Mouse (Mus musculus) CH12.LX (cell line): ENCODE results near the gene Zbtb1. TPM values are rescaled to one million over a fixed set of nuclear protein-coding genes. Genes with fewer than 3 reads are reported as not detected.

Experiments
- DNase-seq: peaks from one replicate; pipeline ENCODE4 v3.0.0-alpha.2; 2013; ENCODE audit errors: extremely low read depth
- H3K27ac ChIP-seq: 2 replicates; pipeline ENCODE4 v1.5.1; 2012; ENCODE audit warnings: low read depth, mild to moderate bottlenecking, control low read depth, moderate library complexity; ENCODE audit not compliant: insufficient read depth
- H3K27me3 ChIP-seq: replicated peaks from 2 replicates; pipeline ENCODE3; 2012; ENCODE audit warnings: inconsistent platforms
- H3K36me3 ChIP-seq, 2 experiments: replicated peaks in 1 of 2; 2 replicates each; pipeline versions ENCODE3 to v1.6.1; 2012; ENCODE audit warnings: inconsistent platforms in 1 of 2, low read length in 1 of 2, mild to moderate bottlenecking in 1 of 2, mixed read lengths in 1 of 2, moderate library complexity in 1 of 2; ENCODE audit not compliant: control insufficient read depth in 1 of 2, insufficient read depth in 1 of 2
- H3K4me1 ChIP-seq, 2 experiments: 2 replicates each; pipeline ENCODE4 v1.6.1; 2012; ENCODE audit warnings: inconsistent platforms in 1 of 2, moderate library complexity in 1 of 2; ENCODE audit not compliant: insufficient read depth in 2 of 2, control insufficient read depth in 1 of 2
- H3K4me2 ChIP-seq: 2 replicates; pipeline ENCODE4 v1.6.1; 2012; ENCODE audit warnings: low read depth, mild to moderate bottlenecking, control low read depth; ENCODE audit not compliant: poor library complexity, insufficient read depth, severe bottlenecking
- H3K4me3 ChIP-seq, 3 experiments: fragments of 150-350 bp in 1 of 3; sonication (generic) in 1 of 3; replicated peaks in 1 of 3; 2 replicates each; pipeline versions ENCODE3 to v1.5.1; 2011 to 2012; ENCODE audit warnings: low read depth in 2 of 3, low read length in 2 of 3, mild to moderate bottlenecking in 2 of 3, moderate library complexity in 2 of 3, control low read depth in 1 of 3, improper control_type of control experiment in 1 of 3, inconsistent platforms in 1 of 3, mixed read lengths in 1 of 3; ENCODE audit not compliant: poor library complexity in 1 of 3
- H3K79me2 ChIP-seq: replicated peaks from 2 replicates; pipeline ENCODE4 v1.6.1; 2012; ENCODE audit warnings: mild to moderate bottlenecking, moderate library complexity; ENCODE audit not compliant: control insufficient read depth, poor library complexity, insufficient read depth, severe bottlenecking; ENCODE audit errors: extremely low read depth
- H3K9ac ChIP-seq: 2 replicates; pipeline ENCODE4 v1.6.1; 2012; ENCODE audit warnings: low read depth, mild to moderate bottlenecking, control low read depth, moderate library complexity; ENCODE audit not compliant: insufficient read depth
- H3K9me3 ChIP-seq: replicated peaks from 2 replicates; pipeline ENCODE3; 2012; ENCODE audit warnings: low read length, inconsistent platforms, mixed read lengths
- CTCF ChIP-seq, 2 experiments: IDR thresholded peaks in 1 of 2; conservative IDR thresholded peaks in 1 of 2; 2 replicates each; pipeline ENCODE4 v1.5.1; 2011 to 2012; ENCODE audit warnings: low read depth in 2 of 2, low read length in 2 of 2, improper control_type of control experiment in 1 of 2, inconsistent platforms in 1 of 2, mild to moderate bottlenecking in 1 of 2, moderate library complexity in 1 of 2
- E2F4 ChIP-seq: IDR thresholded peaks from 2 replicates; pipeline ENCODE4 v1.6.1; 2011; ENCODE audit warnings: low read depth, low read length, improper control_type of control experiment; ENCODE audit not compliant: insufficient replicate concordance
- EP300 ChIP-seq: IDR thresholded peaks from 2 replicates; pipeline ENCODE4 v1.6.1; 2011; ENCODE audit warnings: low read length, improper control_type of control experiment
- ETS1 ChIP-seq: conservative IDR thresholded peaks from 2 replicates; pipeline ENCODE4 v1.6.1; 2012; ENCODE audit warnings: low read depth, mild to moderate bottlenecking, inconsistent platforms, low read length, improper control_type of control experiment, moderate library complexity
- JUND ChIP-seq: conservative IDR thresholded peaks from 2 replicates; pipeline ENCODE4 v1.6.1; 2011; ENCODE audit warnings: low read depth, low read length, improper control_type of control experiment
- KAT2A ChIP-seq: IDR thresholded peaks from 2 replicates; pipeline ENCODE4 v1.6.1; 2012; ENCODE audit warnings: low read length, improper control_type of control experiment, inconsistent platforms; ENCODE audit not compliant: insufficient replicate concordance
- MAZ ChIP-seq: IDR thresholded peaks from 2 replicates; pipeline ENCODE4 v1.6.1; 2012; ENCODE audit warnings: low read depth, mild to moderate bottlenecking, inconsistent platforms, low read length, improper control_type of control experiment, moderate library complexity
- MEF2A ChIP-seq: IDR thresholded peaks from 2 replicates; pipeline ENCODE4 v1.6.1; 2014; ENCODE audit warnings: low read depth, mild to moderate bottlenecking, inconsistent platforms, low read length, improper control_type of control experiment, borderline replicate concordance
- MXI1 ChIP-seq: IDR thresholded peaks from 2 replicates; pipeline ENCODE4 v1.6.1; 2011; ENCODE audit warnings: mild to moderate bottlenecking, low read depth, low read length, improper control_type of control experiment
- RAD21 ChIP-seq: IDR thresholded peaks from 2 replicates; pipeline ENCODE4 v1.6.1; 2011; ENCODE audit warnings: low read depth, mild to moderate bottlenecking, low read length, improper control_type of control experiment, moderate library complexity
- SIN3A ChIP-seq: IDR thresholded peaks from 2 replicates; pipeline ENCODE4 v1.6.1; 2012; ENCODE audit warnings: low read length, improper control_type of control experiment, inconsistent platforms
- SMC3 ChIP-seq: IDR thresholded peaks from 2 replicates; pipeline ENCODE4 v1.6.1; 2011; ENCODE audit warnings: low read depth, low read length, improper control_type of control experiment
- TCF12 ChIP-seq: IDR thresholded peaks from 2 replicates; pipeline ENCODE4 v1.6.1; 2014; ENCODE audit warnings: low read depth, mild to moderate bottlenecking, inconsistent platforms, low read length, improper control_type of control experiment
- dilution Hi-C: fragments of 300-500 bp; cut with MboI; formaldehyde crosslinking; loops from 2 replicates; pipeline ENCODE4 v1.14.3; 2020; ENCODE audit warnings: low sequenced_read_pairs; ENCODE audit not compliant: extremely low pct_unique_long_range_greater_than_20kb, extremely low pct_ligation_motif_present
- in situ Hi-C: fragments of 300-500 bp; cut with MboI; formaldehyde crosslinking; loops from 3 replicates; pipeline ENCODE4 v1.14.3; 2019; ENCODE audit warnings: low sequenced_read_pairs, low pct_ligation_motif_present, low pct_unique_long_range_greater_than_20kb, mixed read lengths
- polyA plus RNA-seq: library from polyadenylated mRNA; unstranded; fragments of >175 nt; gene quantifications from 2 replicates; pipeline ENCODE4 v1.2.1, GENCODE M21; 2012; ENCODE audit warnings: low read depth; ENCODE audit not compliant: insufficient read length
- total RNA-seq, 2 experiments: library from RNA; depleted of rRNA; stranded (reverse); fragments of 300-350 nt in 1 of 2; fragments of >200 nt in 1 of 2; gene quantifications; 2 replicates each; pipeline ENCODE4 v1.2.3; 2012 to 2014

The Zbtb1 gene
- total and polyA plus RNA-seq, 3 experiments, result 6.4 to 22.0 (median 17.1) TPM

GRCm38 (mm10) chr12:76341080-76341479 is 29.0 kb upstream of the Zbtb1 start:
- Histone ChIP-seq H3K9me3 (no peaks in the 10 kb centered on the region), H3K9ac (no peak overlapping the region), H3K4me2 (no peak overlapping the region; the same call in 1 of the 2 replicates), H3K36me3 (peaks cover 4 to 30% of the 10 kb centered on the region in 2 experiments)
- in situ Hi-C loops (loop anchor here (25.0 kb wide), 1 partner anchor 329 kb away; no protein-coding TSS in a partner anchor), dilution Hi-C loops (no loop called here)
- TF ChIP-seq SIN3A (no peak), RAD21 (peak; percentile 92), MXI1 (no peak), SMC3 (peak; percentile 69), CTCF (conservative IDR thresholded peaks at IDR 0.05 in 1 of 2, IDR thresholded peaks at IDR 0.05 in 1 of 2; ENCODE audit: low read depth in 2 of 2, low read length in 2 of 2) (peak; percentile 54 to 90)
- TF ChIP-seq, all 38 proteins: peak for 3
- Histone ChIP-seq H3K27me3 (no peaks in the 10 kb centered on the region), H3K27ac (no peak overlapping the region), H3K79me2 (no peaks in the 10 kb centered on the region), H3K4me1 (peaks cover 0 to 15% of the 10 kb centered on the region in 2 experiments; a peak in 2 of 4 replicates), H3K4me3 (no peak overlapping the region)
- peak; percentile 64 for DNase-seq

GRCm38 (mm10) chr12:76345759-76346455 is 24.2 kb upstream of the Zbtb1 start:
- DNase-seq, result peak; percentile 41
- TF ChIP-seq JUND, result no peak
- no peak for TF ChIP-seq KAT2A
- TF ChIP-seq MAZ, result 0 out of 2 replicates have a peak, but pooled peaks have one; percentile 32
- TF ChIP-seq CTCF (conservative IDR thresholded peaks at IDR 0.05 in 1 of 2, IDR thresholded peaks at IDR 0.05 in 1 of 2; ENCODE audit: low read depth in 2 of 2, low read length in 2 of 2), result peak in 1 of 2 experiments; percentile 71; a peak in 2 of 4 replicates
- TF ChIP-seq TCF12, result peak; percentile 38; the same call in 1 of the 2 replicates
- TF ChIP-seq SMC3, result peak; percentile 75
- TF ChIP-seq RAD21, result peak; percentile 67
- TF ChIP-seq, all 38 proteins: peak for 5

GRCm38 (mm10) chr12:76349680-76350220 is 20.3 kb upstream of the Zbtb1 start:
- no peaks in the 10 kb centered on the region for H3K27me3 ChIP-seq
- in situ Hi-C loops (loop anchor here (25.0 kb wide), 1 partner anchor 337 kb away; no protein-coding TSS in a partner anchor), dilution Hi-C loops (no loop called here)
- H3K9me3 ChIP-seq, result no peaks in the 10 kb centered on the region
- H3K27ac ChIP-seq, result 0 out of 2 replicates have a peak overlapping the region, but pooled peaks have one; percentile 35
- H3K79me2 ChIP-seq, result peaks cover 2% of the 10 kb centered on the region; the same call in 1 of the 2 replicates
- H3K4me1 ChIP-seq, result peaks cover 0 to 19% of the 10 kb centered on the region in 2 experiments; a peak in 2 of 4 replicates
- no peak overlapping the region for H3K4me2 ChIP-seq
- H3K36me3 ChIP-seq, result peaks cover 38 to 63% of the 10 kb centered on the region in 2 experiments
- H3K4me3 ChIP-seq, result no peak overlapping the region
- no peak overlapping the region for H3K9ac ChIP-seq
- TF ChIP-seq TCF12 (peak; percentile 59; the same call in 1 of the 2 replicates), MEF2A (no peak), MXI1 (no peak), ETS1 (peak; percentile 58), E2F4 (no peak), EP300 (0 out of 2 replicates have a peak, but pooled peaks have one; percentile 40), SIN3A (peak; percentile 68)
- DNase-seq, result no peak

More at GRCm38 (mm10) chr12:76345759-76346455, 24.2 kb upstream of the Zbtb1 start:
- dilution Hi-C loops, result no loop called here
- peak overlapping the region; percentile 55 for H3K4me2 ChIP-seq
- H3K36me3 ChIP-seq, result peaks cover 23 to 60% of the 10 kb centered on the region in 2 experiments
- H3K27me3 ChIP-seq, result no peaks in the 10 kb centered on the region
- H3K79me2 ChIP-seq, result no peaks in the 10 kb centered on the region; the same call in 1 of the 2 replicates
- H3K9ac ChIP-seq, result no peak overlapping the region
- no peak overlapping the region for H3K4me3 ChIP-seq
- no peak overlapping the region for H3K27ac ChIP-seq
- in situ Hi-C loops, result loop anchor here (25.0 kb wide), 1 partner anchor 334 kb away; no protein-coding TSS in a partner anchor
- no peaks in the 10 kb centered on the region for H3K9me3 ChIP-seq
- H3K4me1 ChIP-seq, result peaks cover 0 to 20% of the 10 kb centered on the region in 2 experiments; a peak in 2 of 4 replicates
